Mouse (Mus musculus): Measurements from ENCODE around the gene Olfr180. TPM values are rescaled to one million over a fixed set of nuclear protein-coding genes. Genes with fewer than 3 reads are reported as not detected.

Olfr180 gene
- total RNA-seq (2021), result not detected
- polyA plus RNA-seq (2012; rRNA removed), result not detected in 2 replicates
- long read RNA-seq, result 0 reads

GRCm38 (mm10) chr16:58929292-58929691 is at the start of gene Olfr180:
TSS of gene Olfr180 (minus strand) at chr16:58929392.
- H3K79me2 ChIP-seq (replicated peaks; ENCODE audit: control insufficient read depth, insufficient read depth, low read length), result no peaks in the 10 kb centered on the region
- TF ChIP-seq CTCF (IDR thresholded peaks at IDR 0.05), result no peak
- no peak for TF ChIP-seq EP300 (IDR thresholded peaks at IDR 0.05; ENCODE audit: insufficient read depth, low read depth, low read length)
- TF ChIP-seq POLR2A (IDR thresholded peaks at IDR 0.05; ENCODE audit: insufficient read depth, low read depth, low read length), result no peak
- no peaks in the 10 kb centered on the region for H3K27me3 ChIP-seq (ENCODE audit: control insufficient read depth, insufficient read depth, low read length)
- intact Hi-C loops (cut with DNase I), result no loop called here
- H3K27ac ChIP-seq, result no peak within 1 kb of the TSS
- no peak within 1 kb of the TSS for H3K4me3 ChIP-seq
- no peak for DNase-seq
- H3K9ac ChIP-seq (ENCODE audit: low read depth, low read length), result no peak within 1 kb of the TSS
- no peaks in the 10 kb centered on the region for H3K36me3 ChIP-seq (ENCODE audit: control insufficient read depth, insufficient read depth, low read length)
- WGBS, result 73% methylated on average over 4 of the region's 4 CpGs
- H3K4me1 ChIP-seq (ENCODE audit: control insufficient read depth, insufficient read depth, low read length), result no peaks in the 10 kb centered on the region

- DNase-seq, result no peak
- 40% methylated on average over 1 of the region's 1 CpGs for WGBS
- H3K9ac ChIP-seq (ENCODE audit: low read depth, low read length), result no peak within 1 kb of the TSS
Measured at GRCm38 (mm10) chr16:58928655-58929054, 537 bp downstream of the Olfr180 start, which contains the start of gene Olfr181. TSS of gene Olfr181 (minus strand) at chr16:58928755.

GRCm38 (mm10) chr16:58891963-58892362 is 37.2 kb downstream of the Olfr180 start, which contains the start of gene Olfr178:
TSS of gene Olfr178 (minus strand) at chr16:58892063.
- H3K9ac ChIP-seq (ENCODE audit: low read depth, low read length), result no peak within 1 kb of the TSS
- H3K4me1 ChIP-seq (ENCODE audit: control insufficient read depth, insufficient read depth, low read length), result no peaks in the 10 kb centered on the region
- intact Hi-C loops (cut with DNase I), result no loop called here
- no peaks in the 10 kb centered on the region for H3K79me2 ChIP-seq (replicated peaks; ENCODE audit: control insufficient read depth, insufficient read depth, low read length)
- DNase-seq, result no peak
- H3K27ac ChIP-seq, result no peak within 1 kb of the TSS
- H3K4me3 ChIP-seq, result no peak within 1 kb of the TSS
- TF ChIP-seq CTCF (IDR thresholded peaks at IDR 0.05), result no peak
- TF ChIP-seq POLR2A (IDR thresholded peaks at IDR 0.05; ENCODE audit: insufficient read depth, low read depth, low read length), result no peak
- TF ChIP-seq EP300 (IDR thresholded peaks at IDR 0.05; ENCODE audit: insufficient read depth, low read depth, low read length), result no peak
- no peaks in the 10 kb centered on the region for H3K27me3 ChIP-seq (ENCODE audit: control insufficient read depth, insufficient read depth, low read length)
- WGBS, result 77% methylated on average over 3 of the region's 3 CpGs
- H3K36me3 ChIP-seq (ENCODE audit: control insufficient read depth, insufficient read depth, low read length), result no peaks in the 10 kb centered on the region

More at GRCm38 (mm10) chr16:58928655-58929054, 537 bp downstream of the Olfr180 start, which contains the start of gene Olfr181:
- no peaks in the 10 kb centered on the region for H3K79me2 ChIP-seq (replicated peaks; ENCODE audit: control insufficient read depth, insufficient read depth, low read length)
- H3K27me3 ChIP-seq (ENCODE audit: control insufficient read depth, insufficient read depth, low read length), result no peaks in the 10 kb centered on the region
- intact Hi-C loops (cut with DNase I), result no loop called here
- no peak within 1 kb of the TSS for H3K27ac ChIP-seq
- TF ChIP-seq POLR2A (IDR thresholded peaks at IDR 0.05; ENCODE audit: insufficient read depth, low read depth, low read length), result no peak
- TF ChIP-seq CTCF (IDR thresholded peaks at IDR 0.05), result no peak
- TF ChIP-seq EP300 (IDR thresholded peaks at IDR 0.05; ENCODE audit: insufficient read depth, low read depth, low read length), result no peak
- H3K36me3 ChIP-seq (ENCODE audit: control insufficient read depth, insufficient read depth, low read length), result no peaks in the 10 kb centered on the region
- no peaks in the 10 kb centered on the region for H3K4me1 ChIP-seq (ENCODE audit: control insufficient read depth, insufficient read depth, low read length)
- no peak within 1 kb of the TSS for H3K4me3 ChIP-seq

GRCm38 (mm10) chr16:58884416-58884815 is 44.8 kb downstream of the Olfr180 start:
- no peaks in the 10 kb centered on the region for H3K36me3 ChIP-seq (ENCODE audit: control insufficient read depth, insufficient read depth, low read length)
- H3K9ac ChIP-seq (ENCODE audit: low read depth, low read length), result no peak overlapping the region
- no peak for DNase-seq
- H3K4me3 ChIP-seq, result no peak overlapping the region
- TF ChIP-seq CTCF (IDR thresholded peaks at IDR 0.05) (no peak), POLR2A (IDR thresholded peaks at IDR 0.05; ENCODE audit: insufficient read depth, low read depth, low read length) (no peak), EP300 (IDR thresholded peaks at IDR 0.05; ENCODE audit: insufficient read depth, low read depth, low read length) (no peak)
- no peaks in the 10 kb centered on the region for H3K27me3 ChIP-seq (ENCODE audit: control insufficient read depth, insufficient read depth, low read length)
- H3K4me1 ChIP-seq (ENCODE audit: control insufficient read depth, insufficient read depth, low read length), result no peaks in the 10 kb centered on the region
- intact Hi-C loops (cut with DNase I), result no loop called here
- 84% methylated on average over 2 of the region's 2 CpGs for WGBS
- no peaks in the 10 kb centered on the region for H3K79me2 ChIP-seq (replicated peaks; ENCODE audit: control insufficient read depth, insufficient read depth, low read length)
- no peak overlapping the region for H3K27ac ChIP-seq

GRCm38 (mm10) chr16:58874668-58875067 is 54.5 kb downstream of the Olfr180 start, which contains the start of gene Olfr177:
TSS of gene Olfr177 (minus strand) at chr16:58874768.
- Histone ChIP-seq H3K9ac (ENCODE audit: low read depth, low read length) (no peak within 1 kb of the TSS), H3K27ac (no peak within 1 kb of the TSS), H3K4me1 (ENCODE audit: control insufficient read depth, insufficient read depth, low read length) (no peaks in the 10 kb centered on the region), H3K4me3 (no peak within 1 kb of the TSS), H3K27me3 (ENCODE audit: control insufficient read depth, insufficient read depth, low read length) (no peaks in the 10 kb centered on the region), H3K79me2 (replicated peaks; ENCODE audit: control insufficient read depth, insufficient read depth, low read length) (no peaks in the 10 kb centered on the region), H3K36me3 (ENCODE audit: control insufficient read depth, insufficient read depth, low read length) (no peaks in the 10 kb centered on the region)
- 33% methylated on average over 1 of the region's 1 CpGs for WGBS
- intact Hi-C loops (cut with DNase I), result no loop called here
- TF ChIP-seq EP300 (IDR thresholded peaks at IDR 0.05; ENCODE audit: insufficient read depth, low read depth, low read length), result no peak
- no peak for TF ChIP-seq POLR2A (IDR thresholded peaks at IDR 0.05; ENCODE audit: insufficient read depth, low read depth, low read length)
- DNase-seq, result no peak

Other genes starting within 250 kb of the Olfr180 start
- not detected for gene Gpr15, start 210.3 kb downstream of the Olfr180 start, total RNA-seq (2021)
- 0.08 TPM in 1 of 2 replicates, not detected in the other for gene Gpr15, start 210.3 kb downstream of the Olfr180 start, polyA plus RNA-seq (2012; rRNA removed)
- gene Cldnd1, start 201.5 kb downstream of the Olfr180 start, total RNA-seq (2021), result 10 to 100 TPM; 56.2 to 58.8 TPM
- gene Cldnd1, start 201.5 kb downstream of the Olfr180 start, polyA plus RNA-seq (2012; rRNA removed), result 47.3 and 66.6 TPM in 2 replicates
- not detected for gene Olfr172, start 166.2 kb downstream of the Olfr180 start, total RNA-seq (2021)
- not detected in 2 replicates for gene Olfr172, start 166.2 kb downstream of the Olfr180 start, polyA plus RNA-seq (2012; rRNA removed)
- gene Olfr173, start 129.1 kb downstream of the Olfr180 start, total RNA-seq (2021), result not detected
- not detected in 2 replicates for gene Olfr173, start 129.1 kb downstream of the Olfr180 start, polyA plus RNA-seq (2012; rRNA removed)
- gene Olfr175-ps1, start 102.6 kb downstream of the Olfr180 start, total RNA-seq (2021), result not detected
- gene Olfr175-ps1, start 102.6 kb downstream of the Olfr180 start, polyA plus RNA-seq (2012; rRNA removed), result not detected in 2 replicates
- gene Olfr177, start 54.6 kb downstream of the Olfr180 start, total RNA-seq (2021), result not detected
- gene Olfr177, start 54.6 kb downstream of the Olfr180 start, polyA plus RNA-seq (2012; rRNA removed), result not detected in 2 replicates
- gene Olfr178, start 37.3 kb downstream of the Olfr180 start, total RNA-seq (2021), result not detected
- not detected in 2 replicates for gene Olfr178, start 37.3 kb downstream of the Olfr180 start, polyA plus RNA-seq (2012; rRNA removed)
- gene Olfr181, start 637 bp downstream of the Olfr180 start, total RNA-seq (2021), result not detected
- gene Olfr181, start 637 bp downstream of the Olfr180 start, polyA plus RNA-seq (2012; rRNA removed), result not detected in 2 replicates
- gene Olfr183, start 66.0 kb upstream of the Olfr180 start, total RNA-seq (2021), result not detected
- gene Olfr183, start 66.0 kb upstream of the Olfr180 start, polyA plus RNA-seq (2012; rRNA removed), result not detected in 2 replicates
- gene Olfr186, start 100.9 kb upstream of the Olfr180 start, total RNA-seq (2021), result not detected
- not detected in 2 replicates for gene Olfr186, start 100.9 kb upstream of the Olfr180 start, polyA plus RNA-seq (2012; rRNA removed)
- gene Olfr187, start 110.4 kb upstream of the Olfr180 start, total RNA-seq (2021), result not detected
- gene Olfr187, start 110.4 kb upstream of the Olfr180 start, polyA plus RNA-seq (2012; rRNA removed), result not detected in 2 replicates
- not detected for gene Olfr190, start 148.6 kb upstream of the Olfr180 start, total RNA-seq (2021)
- gene Olfr190, start 148.6 kb upstream of the Olfr180 start, polyA plus RNA-seq (2012; rRNA removed), result not detected in 2 replicates
- not detected for gene Olfr191, start 160.4 kb upstream of the Olfr180 start, total RNA-seq (2021)
- not detected in 2 replicates for gene Olfr191, start 160.4 kb upstream of the Olfr180 start, polyA plus RNA-seq (2012; rRNA removed)
- not detected for gene Olfr193, start 182.5 kb upstream of the Olfr180 start, total RNA-seq (2021)
- not detected in 2 replicates for gene Olfr193, start 182.5 kb upstream of the Olfr180 start, polyA plus RNA-seq (2012; rRNA removed)
- not detected for gene Olfr194, start 191.7 kb upstream of the Olfr180 start, total RNA-seq (2021)
- gene Olfr194, start 191.7 kb upstream of the Olfr180 start, polyA plus RNA-seq (2012; rRNA removed), result not detected in 2 replicates
- gene Olfr195, start 217.7 kb upstream of the Olfr180 start, total RNA-seq (2021), result not detected
- gene Olfr195, start 217.7 kb upstream of the Olfr180 start, polyA plus RNA-seq (2012; rRNA removed), result not detected in 2 replicates
- gene Olfr196, start 241.1 kb upstream of the Olfr180 start, total RNA-seq (2021), result not detected
- gene Olfr196, start 241.1 kb upstream of the Olfr180 start, polyA plus RNA-seq (2012; rRNA removed), result not detected in 2 replicates